Mouse (Mus musculus) brown adipose tissue, adult 24 weeks (tissue): ENCODE measurements around the gene Gpr45. TPM values are rescaled to one million over a fixed set of nuclear protein-coding genes. Genes with fewer than 3 reads are reported as not detected.
"Not testable (repeated sequence)": the region's sequence is repeated elsewhere in the genome, so short reads cannot be mapped to it uniquely, and the experiment has no call there.

Experiments used
- H3K27ac ChIP-seq: fragments of 200-500 bp; replicated peaks from 2 replicates; pipeline ENCODE4 v1.5.1; 2012; ENCODE audit warnings: low read depth, mild to moderate bottlenecking, low read length
- H3K4me1 ChIP-seq: fragments of 200-500 bp; 2 replicates; pipeline ENCODE4 v1.6.1; 2012; ENCODE audit warnings: low read length, mixed read lengths; ENCODE audit not compliant: control insufficient read depth, insufficient read depth, insufficient read length
- H3K4me3 ChIP-seq: fragments of 200-500 bp; 2 replicates; pipeline ENCODE4 v1.5.1; 2012; ENCODE audit warnings: low read depth, mild to moderate bottlenecking, low read length, moderate library complexity; ENCODE audit not compliant: insufficient read depth
- polyA plus RNA-seq: library from polyadenylated mRNA; stranded (reverse); fragments of >200 nt; gene quantifications from 2 replicates; pipeline ENCODE4 v1.2.4, GENCODE M21; 2012; ENCODE audit not compliant: missing spikeins, insufficient read depth, insufficient read length

Gene Gpr45
- polyA plus RNA-seq, 1 experiment: not detected

DNA sequence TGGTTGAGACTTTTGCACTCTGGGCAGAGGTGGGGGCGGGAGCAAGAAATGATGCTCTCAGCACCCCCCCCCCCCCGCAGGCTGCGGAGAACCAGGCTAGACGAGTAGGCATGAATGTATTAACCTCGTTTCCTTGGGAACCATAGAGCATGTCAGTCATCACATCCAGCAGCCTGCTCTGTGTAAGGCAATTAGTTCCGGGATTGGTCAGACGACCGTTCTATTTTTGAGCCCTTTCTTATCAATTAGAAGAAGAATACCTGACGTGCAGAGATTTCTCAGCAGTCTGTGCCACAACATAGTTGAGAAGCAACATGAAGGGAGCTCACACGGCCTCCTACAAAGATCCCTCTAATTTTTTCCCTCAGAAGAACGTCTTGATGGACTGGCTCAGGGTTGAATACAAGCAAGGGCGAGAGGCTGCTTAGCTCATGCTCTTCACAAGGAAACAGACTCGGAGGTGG, 53.4 kb downstream of the Gpr45 start:
- no peak overlapping the region for H3K27ac ChIP-seq
- no peak overlapping the region for H3K4me3 ChIP-seq

DNA sequence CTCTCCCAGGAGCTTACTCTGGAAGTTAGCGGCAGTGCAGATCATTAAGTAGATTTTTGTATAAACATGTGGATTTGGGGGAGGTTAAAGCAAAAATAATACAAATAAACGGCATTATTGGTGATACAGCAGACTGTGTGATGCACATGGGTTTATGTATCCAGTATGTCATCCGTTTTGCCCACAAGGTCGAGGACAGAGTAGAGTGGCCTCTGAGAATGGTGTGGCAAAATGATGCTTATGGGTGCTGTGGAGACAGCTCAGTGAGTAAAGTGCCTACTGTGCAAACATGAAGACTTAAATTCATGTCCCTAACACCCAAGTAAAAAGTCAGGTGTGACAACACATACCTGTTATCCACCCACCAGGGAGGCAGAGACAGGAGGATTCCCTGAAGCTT, 53.9 kb downstream of the Gpr45 start:
- no peaks in the 10 kb centered on the region for H3K4me1 ChIP-seq
- no peak overlapping the region for H3K4me3 ChIP-seq
- H3K27ac ChIP-seq: no peak overlapping the region

More for the DNA sequence above, 53.4 kb downstream of the Gpr45 start:
- no peaks in the 10 kb centered on the region for H3K4me1 ChIP-seq

DNA sequence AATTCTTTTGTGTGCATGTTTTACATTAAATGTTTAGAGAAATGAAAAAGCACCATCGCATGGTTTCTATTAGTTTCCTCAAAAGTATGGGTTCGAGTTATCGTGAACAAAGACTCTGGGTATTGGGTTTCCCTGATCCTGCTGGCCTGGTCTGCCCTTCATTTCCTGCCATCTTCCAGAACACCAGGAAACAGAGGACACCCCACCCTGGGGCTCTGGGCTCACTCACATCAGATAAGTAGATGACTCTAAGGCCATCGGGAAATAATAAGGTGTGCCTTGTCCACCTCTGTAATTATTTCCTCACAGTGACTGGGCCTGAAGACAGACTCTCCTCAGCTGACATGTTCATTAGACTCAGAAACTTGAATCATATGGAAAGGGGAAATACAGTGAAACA, 57.8 kb downstream of the Gpr45 start:
- H3K4me1 ChIP-seq: no peaks in the 10 kb centered on the region
- H3K4me3 ChIP-seq: no peak overlapping the region
- no peak overlapping the region for H3K27ac ChIP-seq

DNA sequence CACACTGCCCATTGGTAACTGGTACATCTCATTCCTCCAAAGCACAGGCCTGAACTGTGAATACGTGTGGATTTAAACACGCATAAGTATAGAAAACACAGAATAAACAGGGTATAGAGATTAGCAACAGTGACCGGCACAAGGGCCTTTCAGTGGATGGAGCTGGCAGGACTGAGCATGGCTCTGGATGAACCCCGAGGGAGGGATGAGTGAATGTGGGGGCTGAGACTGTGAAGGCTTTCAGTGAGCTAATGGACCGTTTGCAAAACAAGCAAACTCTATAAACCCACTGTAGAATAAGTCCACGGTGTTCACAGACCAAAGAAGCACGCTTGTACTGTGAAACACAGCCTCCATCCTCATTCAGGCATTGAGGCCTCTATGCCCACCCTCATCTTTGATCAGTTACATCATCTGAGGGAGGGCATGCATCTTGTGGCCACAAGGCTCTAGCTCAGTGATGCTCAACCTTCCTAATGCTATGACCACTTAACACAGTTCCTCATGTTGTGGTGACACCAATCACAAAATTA, 62.5 kb downstream of the Gpr45 start:
- not testable (repeated sequence) for H3K4me3 ChIP-seq, H3K4me1 ChIP-seq, H3K27ac ChIP-seq

DNA sequence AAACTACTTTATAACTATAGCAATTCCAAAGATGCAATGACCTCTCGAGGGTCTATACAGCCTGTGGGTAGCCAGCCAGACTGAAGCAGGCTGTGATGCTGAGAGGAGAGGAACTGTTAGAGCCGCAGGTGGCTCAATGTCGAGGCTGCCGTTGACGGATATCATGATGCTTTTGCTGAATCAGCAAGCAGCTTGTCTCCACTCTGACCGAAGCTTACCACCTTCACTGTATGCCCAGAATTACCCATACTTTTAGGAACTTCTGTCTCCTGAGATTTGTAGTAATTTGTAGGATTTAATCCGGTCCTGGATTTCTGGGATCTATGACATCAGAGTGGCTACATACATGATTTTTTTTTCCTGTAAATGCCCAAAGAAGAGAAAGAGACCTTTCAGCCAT, 83.3 kb downstream of the Gpr45 start:
- Histone ChIP-seq H3K4me3 (no peak overlapping the region), H3K4me1 (no peaks in the 10 kb centered on the region), H3K27ac (no peak overlapping the region)

DNA sequence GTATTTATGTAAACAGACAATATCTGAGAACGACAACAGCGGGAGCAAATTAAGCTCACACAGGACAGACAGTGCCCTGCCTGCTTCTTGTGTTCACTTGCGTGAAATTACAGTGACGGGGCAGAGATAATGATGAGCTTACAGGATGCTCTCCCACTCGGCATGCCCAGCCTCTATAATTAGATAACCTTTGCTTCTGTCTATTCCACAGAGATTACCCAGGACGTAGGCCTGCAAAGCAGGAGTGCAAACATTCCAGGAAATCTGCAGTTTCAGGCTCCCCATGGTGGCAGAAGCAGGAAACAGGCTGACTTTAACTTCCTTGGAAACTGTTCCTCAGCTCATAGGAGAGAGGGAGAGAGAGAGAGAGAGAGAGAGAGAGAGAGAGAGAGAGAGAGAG, 89.6 kb downstream of the Gpr45 start:
- no peak overlapping the region for H3K4me3 ChIP-seq
- no peak overlapping the region for H3K27ac ChIP-seq
- no peaks in the 10 kb centered on the region for H3K4me1 ChIP-seq

DNA sequence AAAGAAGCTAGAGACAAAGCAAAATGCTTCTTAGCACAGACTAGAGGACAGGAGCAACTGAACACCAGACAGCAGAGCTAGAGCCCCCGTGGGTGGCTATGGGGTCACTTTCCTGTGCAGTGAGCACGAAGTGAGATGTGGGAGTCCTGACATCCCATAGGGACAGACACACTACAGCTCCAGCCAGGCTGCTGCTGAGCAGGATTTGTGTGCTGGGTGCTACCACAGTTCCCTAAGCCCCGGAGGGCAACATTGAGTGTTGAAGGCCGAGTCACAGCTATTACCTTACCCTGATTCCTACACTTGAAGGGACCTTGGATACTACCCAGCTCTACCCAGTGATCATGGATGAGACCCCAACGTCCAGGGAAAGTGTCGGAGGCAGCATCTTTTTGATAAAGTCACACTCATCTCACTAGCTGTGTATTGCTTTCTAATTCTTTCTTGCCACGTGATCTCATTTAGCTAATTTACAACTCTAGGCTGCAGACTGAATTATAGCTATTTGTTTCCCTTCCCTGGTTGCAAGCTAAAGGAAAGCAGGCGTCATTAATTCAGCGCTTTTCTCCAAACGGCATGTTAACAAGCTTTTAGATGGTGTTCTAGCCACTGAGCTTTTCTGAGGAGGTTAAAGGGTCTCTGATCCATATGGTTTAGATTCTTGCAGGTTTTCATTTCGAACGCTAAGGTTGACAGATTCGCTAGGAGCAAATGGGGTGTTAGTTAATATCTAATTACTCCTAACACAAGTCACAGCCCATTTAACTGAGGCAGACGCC, 92.7 kb downstream of the Gpr45 start:
- H3K27ac ChIP-seq: no peak overlapping the region
- H3K4me1 ChIP-seq: no peaks in the 10 kb centered on the region
- H3K4me3 ChIP-seq: no peak overlapping the region

DNA sequence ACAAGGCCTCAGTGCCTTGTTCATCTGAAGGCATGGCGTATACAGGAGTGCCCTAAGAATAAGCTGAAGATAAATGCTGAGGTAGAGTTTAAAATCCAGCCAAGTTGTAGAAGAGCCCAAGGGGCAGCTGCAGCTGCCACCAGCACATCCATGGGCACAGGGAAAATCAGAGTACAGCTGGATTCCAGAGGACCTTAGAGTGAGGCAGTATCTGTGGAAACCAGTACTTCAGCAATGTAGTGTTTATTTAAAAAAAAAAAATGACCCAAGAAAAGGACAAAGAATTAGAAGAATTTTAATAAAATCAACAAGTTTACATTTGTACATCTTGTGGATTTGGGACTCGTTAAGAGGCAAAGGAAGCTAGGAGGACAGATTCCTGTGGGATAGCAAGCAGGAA, 94.3 kb downstream of the Gpr45 start:
- H3K27ac ChIP-seq: no peak overlapping the region
- H3K4me3 ChIP-seq: no peak overlapping the region
- no peaks in the 10 kb centered on the region for H3K4me1 ChIP-seq

DNA sequence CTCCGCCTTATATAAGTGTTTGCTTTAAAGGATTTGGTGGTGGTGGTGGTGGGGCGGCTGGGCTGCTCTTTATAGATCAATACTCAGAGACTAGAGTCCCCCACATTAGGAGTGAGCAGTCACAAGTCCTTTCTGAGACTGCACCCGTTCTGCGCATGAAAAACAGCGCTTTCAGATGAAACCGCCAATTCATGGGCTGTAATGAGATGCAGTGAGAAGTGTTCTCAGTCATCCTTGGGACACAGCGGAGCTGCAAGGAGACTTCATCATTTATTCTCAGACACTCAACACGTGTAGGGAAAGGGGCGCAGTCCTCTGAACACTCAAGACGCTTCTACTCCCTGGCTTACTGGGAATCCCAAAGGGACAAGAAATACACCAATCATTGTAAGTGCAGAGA, 95.1 kb downstream of the Gpr45 start:
- Histone ChIP-seq H3K27ac (no peak overlapping the region), H3K4me1 (no peaks in the 10 kb centered on the region), H3K4me3 (no peak overlapping the region)

DNA sequence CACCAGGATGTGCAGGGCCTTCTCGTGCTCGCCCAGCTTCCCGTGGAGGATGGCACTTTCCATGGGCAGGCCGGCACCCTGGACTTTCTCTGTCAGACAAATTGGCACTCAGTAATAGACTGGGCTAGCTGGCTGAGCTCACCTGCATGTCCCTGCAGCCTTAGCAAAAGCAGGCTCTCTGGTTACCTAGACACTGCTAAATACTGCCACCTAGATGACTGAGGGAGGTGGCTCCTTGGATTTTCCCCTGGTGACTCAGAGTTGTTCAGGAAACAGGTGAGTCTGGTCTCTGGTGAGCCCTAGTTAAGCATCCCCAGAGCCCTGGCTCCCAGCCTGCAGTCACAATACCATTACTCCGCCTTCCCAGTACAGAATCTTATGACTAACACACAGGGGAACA, 99.2 kb downstream of the Gpr45 start:
- Histone ChIP-seq H3K4me3 (no peak overlapping the region), H3K27ac (no peak overlapping the region), H3K4me1 (no peaks in the 10 kb centered on the region)

DNA sequence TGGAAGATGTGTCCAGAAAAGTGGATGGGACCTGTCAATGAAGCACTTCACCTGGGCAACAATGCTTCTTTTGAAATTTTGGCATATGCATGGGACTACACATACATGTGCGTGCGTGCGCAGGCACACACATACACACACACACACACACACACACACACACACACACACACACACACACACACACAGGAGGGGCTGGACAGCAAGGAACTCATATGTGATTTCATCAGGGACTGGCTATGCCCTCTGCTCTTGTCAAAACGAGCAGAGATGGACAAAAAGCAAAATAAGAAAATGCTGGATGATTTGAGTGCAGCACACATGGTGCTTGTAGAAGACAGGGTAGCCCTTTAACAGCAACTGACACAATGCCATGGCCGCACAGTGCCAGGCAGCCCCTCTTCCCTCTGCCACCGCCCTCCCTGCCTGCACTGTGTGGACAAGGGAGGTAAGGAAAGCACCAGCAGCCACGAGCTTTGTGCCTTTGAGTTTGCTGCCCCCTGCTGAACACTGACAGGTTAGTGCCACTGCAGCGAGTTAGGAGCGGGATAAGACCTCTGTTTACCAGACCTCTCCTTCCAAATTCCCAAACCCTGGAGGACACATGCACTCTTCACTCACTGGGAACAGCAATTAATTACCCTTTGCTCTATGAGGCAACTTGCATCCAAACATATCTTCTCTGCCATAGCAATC, 113.1 kb downstream of the Gpr45 start:
- H3K27ac ChIP-seq: no peak overlapping the region
- H3K4me3 ChIP-seq: no peak overlapping the region
- H3K4me1 ChIP-seq: no peaks in the 10 kb centered on the region

DNA sequence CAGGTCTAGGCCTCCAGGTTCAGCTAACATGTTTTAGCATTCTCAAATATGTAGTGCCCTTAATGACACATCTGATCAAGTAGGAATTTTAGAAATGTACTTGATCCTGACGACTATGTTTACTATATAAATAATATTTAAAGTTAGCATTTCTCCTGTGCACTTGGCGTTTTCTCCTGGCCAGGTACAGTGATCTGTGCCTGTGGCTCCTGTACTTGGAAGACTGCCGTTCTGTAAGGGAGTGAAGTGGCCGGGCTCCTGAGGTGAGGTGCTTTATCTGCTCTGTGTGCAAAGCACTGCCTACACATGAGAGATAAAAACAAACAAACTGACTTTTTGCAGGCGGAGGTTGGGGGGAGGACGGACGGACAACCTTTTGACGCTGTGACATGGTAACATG, 113.9 kb downstream of the Gpr45 start:
- H3K4me1 ChIP-seq: no peaks in the 10 kb centered on the region
- H3K27ac ChIP-seq: no peak overlapping the region
- H3K4me3 ChIP-seq: no peak overlapping the region

DNA sequence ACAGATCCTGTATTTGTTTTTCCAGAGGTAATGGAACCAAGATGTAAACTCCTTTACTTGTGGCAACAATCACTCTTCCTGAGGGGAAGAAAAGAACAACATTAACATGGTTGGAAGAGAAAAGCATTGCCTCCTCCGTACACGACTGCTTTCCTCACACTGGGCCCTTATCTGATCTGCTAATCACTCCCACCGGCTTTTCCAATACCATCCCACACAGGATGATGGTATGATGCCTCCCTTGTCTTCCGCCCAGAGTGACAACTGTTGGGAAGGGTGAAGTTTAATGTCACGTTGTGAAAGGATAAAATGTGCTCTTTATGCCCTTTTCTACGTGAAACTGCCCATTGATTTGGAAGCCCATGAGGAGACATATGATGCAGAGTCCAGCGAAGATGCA, 114.9 kb downstream of the Gpr45 start:
- H3K4me1 ChIP-seq: no peaks in the 10 kb centered on the region
- no peak overlapping the region for H3K4me3 ChIP-seq
- no peak overlapping the region for H3K27ac ChIP-seq

DNA sequence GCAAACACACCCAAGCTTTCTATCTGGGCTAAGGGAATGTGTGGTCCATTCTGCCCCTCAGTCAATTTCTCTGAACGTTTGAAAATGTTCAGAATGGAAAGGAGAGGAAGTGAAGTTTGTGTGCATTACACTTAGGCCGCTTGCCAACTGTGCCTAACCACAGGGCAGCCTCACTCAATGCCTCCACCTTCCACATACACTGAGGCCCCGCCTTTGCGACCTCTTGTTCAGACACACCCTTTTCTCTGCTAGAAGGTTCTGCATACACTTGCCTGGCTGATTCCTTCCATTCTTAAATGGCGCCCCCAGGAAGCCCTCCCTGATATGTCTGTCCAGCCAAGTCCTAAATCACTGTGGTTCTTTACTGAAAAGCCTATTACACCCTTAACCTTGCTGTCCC, 118.1 kb downstream of the Gpr45 start:
- H3K4me1 ChIP-seq: no peaks in the 10 kb centered on the region

DNA sequence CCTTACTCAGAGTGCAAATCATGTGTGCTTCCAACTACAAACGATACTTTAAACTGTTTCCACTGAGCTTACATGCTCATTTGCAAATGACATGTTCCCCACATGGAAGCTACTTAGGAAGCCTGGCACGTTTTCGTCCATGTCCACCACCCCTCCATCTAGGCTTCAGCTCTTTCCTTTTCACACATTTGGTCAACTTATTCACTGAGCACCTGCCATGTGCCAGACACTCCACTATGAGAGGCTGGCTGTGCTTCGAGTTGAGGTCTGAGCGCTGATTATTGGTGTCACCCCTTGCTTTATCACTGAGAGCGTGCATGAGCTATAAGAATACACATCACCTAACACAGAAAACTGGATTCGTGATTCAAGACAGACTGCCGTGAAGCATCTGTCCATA, 119.4 kb downstream of the Gpr45 start:
- Histone ChIP-seq H3K4me1 (no peaks in the 10 kb centered on the region), H3K4me3 (no peak overlapping the region), H3K27ac (no peak overlapping the region)

More for the DNA sequence above, 118.1 kb downstream of the Gpr45 start:
- Histone ChIP-seq H3K4me3 (no peak overlapping the region), H3K27ac (no peak overlapping the region)

DNA sequence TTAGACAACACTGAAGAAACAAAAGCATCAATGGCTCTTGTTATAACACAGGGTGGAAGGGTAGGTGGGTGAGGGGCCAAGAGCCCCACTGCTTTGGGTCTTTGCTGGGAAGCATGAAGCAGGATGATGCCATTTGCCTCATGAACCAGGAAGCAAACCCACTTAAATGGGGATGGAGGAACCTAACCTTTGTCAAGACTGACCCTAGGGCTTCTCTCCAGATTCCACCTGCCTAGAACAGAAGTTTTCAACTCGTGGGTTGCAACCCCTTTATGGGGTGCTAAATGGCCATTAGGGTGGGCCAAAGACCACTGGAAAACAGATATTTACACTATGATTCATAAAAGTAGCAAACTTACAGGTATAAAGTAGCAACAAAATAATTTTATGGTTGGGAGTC, 119.9 kb downstream of the Gpr45 start:
- Histone ChIP-seq H3K27ac (no peak overlapping the region), H3K4me1 (no peaks in the 10 kb centered on the region), H3K4me3 (no peak overlapping the region)
